Mouse (Mus musculus): ENCODE data around the gene Stac2.

DNA sequence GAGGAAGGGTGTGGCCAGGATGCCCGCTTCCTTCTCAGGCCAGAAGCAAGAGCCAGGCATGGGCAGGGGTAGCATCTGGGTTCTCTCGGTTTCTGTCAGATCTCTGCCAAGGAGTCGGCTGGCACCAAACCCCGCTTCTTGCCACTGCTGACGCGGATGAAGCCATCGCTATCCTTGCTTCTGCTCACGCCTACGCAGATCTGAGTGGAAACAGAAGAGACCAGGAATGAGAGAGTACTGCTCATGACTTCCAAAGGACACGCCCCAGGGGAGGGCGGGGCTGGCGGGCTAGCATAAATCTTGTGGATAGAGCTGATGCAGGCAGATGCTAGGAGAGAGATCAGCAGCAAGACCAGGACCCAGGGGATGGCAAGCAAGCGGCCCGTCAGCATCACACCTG lies 15.4 kb downstream of the Stac2 start:
- no peak for TF ChIP-seq FLI1 (IDR thresholded peaks at IDR 0.05; ENCODE audit: low read length)
- no peak for TF ChIP-seq GATA1 (IDR thresholded peaks at IDR 0.05; ENCODE audit: borderline replicate concordance, low read length)
